Mouse (Mus musculus) ES-Bruce4 (cell line): ENCODE measurements around the gene Pknox2.

Source experiments
- CTCF ChIP-seq: IDR thresholded peaks from one replicate; pipeline ENCODE4 v1.8.1; 2011; ENCODE audit warnings: low read depth, low read length
- POLR2A ChIP-seq: IDR thresholded peaks from one replicate; pipeline ENCODE4 v1.8.1; 2011; ENCODE audit warnings: low read length; ENCODE audit not compliant: insufficient read depth

- no peak for TF ChIP-seq CTCF
- TF ChIP-seq POLR2A: no peak
These were observed 80.3 kb downstream of the Pknox2 start for GRCm38 (mm10) chr9:37066732-37067472.
